Mouse (Mus musculus) left cerebral cortex, postnatal 4 days (tissue): ENCODE measurements at regions not wholly inside any gene's neighbourhood (a gene's known extent, or its start where the extent isn't known, plus 50 kb on each side); places are given as distances from the start of the nearest gene placed in this dataset.
A peak's percentile ranks its signal among the peaks of the same experiment; 100 is the strongest.

ENCODE experiments used
- DNase-seq: peaks from one replicate; pipeline ENCODE4 v3.0.0-alpha.2; 2022
- intact Hi-C: fragments of 180-260 bp; cut with DNase I; formaldehyde crosslinking; loops from one replicate; pipeline ENCODE4 v1.15.1; 2025

DNA sequence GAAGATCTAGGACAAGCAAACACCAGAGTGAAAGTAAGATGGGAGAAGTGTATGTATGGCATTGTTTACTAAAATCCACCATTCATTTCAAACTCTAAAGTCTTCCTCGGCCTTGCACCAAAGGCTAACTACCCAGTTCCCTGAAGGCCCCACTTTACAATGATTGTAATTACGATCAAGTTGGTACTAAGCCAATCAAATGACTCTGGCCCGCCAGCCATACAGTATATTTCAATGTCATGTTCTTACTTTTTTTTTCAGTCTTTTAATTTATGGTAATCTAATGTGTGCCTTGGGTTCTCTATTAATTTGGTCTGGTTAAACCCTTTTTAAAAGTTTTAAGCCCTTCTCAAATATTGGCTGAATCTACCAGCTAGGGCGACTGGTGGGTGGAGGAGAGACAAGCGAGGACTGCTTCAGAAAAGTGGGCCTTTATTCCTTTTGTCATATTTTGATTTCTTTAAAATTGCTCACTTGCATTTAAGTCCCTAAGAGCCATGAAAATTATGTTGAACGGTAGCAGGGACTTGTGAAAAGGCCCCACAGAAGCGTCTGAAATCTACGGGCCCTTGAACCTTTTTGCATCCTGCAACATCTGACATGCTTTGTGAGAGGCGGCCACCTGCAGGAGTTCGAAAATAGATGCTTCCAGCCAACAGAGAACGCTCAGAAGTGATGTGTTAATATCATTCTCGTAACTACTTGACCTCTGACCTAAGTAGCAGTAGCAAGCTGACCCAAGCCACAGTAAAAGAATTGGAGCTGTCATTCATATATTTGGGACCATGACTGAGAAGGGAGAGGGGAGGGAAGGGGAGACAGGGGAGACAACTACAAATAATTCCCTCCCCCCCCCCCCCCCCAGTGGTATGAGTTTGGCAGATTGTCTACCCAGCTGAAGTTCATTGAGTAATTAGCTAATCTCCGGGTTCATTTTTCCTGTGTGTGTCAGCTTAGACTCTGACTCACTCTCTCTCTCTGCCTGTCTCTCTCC lies 197.2 kb downstream of the Cdca7 start:
- intact Hi-C loops = no loop called here
- DNase-seq = no peak

DNA sequence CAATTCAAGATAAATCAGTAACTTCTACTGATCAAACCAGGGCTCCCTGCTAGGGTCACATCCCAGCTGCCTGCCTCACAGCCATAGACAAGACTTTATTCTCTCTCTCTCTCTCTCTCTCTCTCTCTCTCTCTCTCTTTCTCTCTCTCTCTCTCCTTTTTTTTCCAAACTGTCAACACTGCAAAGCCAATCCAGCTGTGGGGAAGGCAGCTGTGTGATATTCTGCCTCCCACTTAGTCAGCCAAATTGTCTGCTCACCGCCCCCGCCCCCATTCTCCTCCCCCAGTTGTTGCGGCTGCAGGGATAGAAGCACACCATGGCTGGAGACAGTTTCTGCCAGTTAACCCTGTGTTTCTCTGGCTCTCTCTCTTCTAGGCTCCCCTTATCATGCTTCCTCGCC lies 198.3 kb downstream of the Cdca7 start:
- intact Hi-C loops = no loop called here
- peak; percentile 7 for DNase-seq

DNA sequence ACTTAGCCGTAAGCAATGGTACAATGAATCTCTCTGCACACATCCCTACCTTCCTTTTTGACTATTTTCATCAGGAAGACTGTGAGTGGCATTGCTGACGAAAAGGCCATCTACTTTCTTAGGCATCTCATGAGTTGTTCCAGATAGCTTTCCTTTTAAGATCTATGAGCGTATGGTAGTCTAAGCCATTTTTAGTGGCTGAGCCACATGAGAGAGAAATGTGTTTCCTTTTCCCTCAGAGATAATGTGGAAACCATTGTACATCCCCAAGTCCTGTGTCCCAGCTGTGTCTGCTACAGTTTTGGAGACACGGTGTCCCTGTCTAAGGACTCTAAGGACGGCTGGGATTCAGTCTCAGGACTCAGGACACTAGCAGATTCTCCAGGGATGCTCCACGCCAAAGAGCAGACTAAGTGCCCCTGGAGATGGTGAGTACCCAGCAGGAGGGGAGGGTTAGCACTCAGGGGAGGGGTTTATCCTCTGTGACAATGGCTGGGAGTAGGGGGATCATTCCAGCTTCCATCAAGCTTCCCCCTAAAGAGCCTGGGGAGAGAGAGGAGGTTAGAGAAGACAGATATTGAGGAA lies 199.0 kb downstream of the Cdca7 start:
- DNase-seq = no peak
- intact Hi-C loops = no loop called here

DNA sequence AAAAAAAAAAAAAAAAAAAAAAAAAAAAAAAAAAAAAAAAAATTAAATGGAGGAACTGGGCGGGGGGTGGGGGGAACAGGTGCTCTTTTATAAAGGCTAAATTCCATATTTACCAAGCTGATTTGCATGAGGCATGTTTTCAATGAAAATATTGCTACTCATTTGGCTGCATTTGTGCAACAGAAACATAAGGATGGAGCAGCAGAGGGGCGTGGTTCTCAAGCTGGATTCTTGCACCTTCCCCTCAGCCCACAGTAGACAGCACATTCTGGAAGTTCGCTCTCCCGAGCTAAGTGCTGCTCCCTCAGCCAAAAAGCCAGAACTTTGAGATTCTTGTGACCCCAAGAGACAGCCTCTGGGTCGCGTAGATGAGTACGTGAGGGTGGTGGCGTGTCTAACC lies 201.8 kb downstream of the Cdca7 start:
- no peak for DNase-seq
- intact Hi-C loops = no loop called here

DNA sequence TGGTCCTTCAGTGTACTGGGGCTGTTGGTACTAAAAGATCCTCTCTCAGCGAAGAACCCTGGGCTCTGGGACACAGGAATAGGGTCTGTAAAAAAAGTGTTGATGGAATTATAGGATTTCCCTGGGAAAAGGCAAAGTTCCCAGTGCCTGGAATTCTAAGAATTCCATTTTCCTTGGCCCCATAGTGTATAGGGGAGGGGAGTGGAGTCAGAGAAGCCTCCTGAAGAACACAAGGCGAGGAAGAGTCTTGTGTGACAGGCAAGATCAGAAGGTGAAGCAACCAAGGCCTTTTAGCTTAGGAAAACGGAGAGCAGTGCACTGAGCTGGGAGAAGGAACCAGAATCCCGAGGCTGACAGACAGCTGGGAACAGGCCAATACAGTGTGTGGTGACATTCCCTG lies 212.1 kb downstream of the Cdca7 start:
- intact Hi-C loops = no loop called here

DNA sequence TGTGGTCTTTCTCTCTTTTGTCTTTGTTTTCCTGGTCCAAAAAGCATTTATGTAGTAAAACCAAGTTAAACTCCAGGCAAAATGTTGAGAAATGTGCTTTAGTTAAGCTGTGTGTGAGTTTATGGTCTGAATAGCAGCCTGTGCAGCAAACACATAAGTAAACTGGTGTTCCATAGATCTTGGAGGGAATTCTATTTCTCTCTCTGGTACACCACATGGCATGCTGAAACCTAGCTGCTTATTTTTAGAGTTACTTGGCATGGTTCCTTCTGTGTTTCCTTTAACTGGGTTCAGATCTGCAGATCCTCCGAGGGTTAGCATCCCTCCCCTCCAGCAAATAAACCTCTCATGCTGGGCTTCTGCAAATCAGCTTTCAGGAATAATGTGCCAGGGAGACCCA lies 225.1 kb downstream of the Cdca7 start:
- DNase-seq = no peak
- intact Hi-C loops = no loop called here

More for the DNA sequence above, 212.1 kb downstream of the Cdca7 start:
- no peak for DNase-seq

DNA sequence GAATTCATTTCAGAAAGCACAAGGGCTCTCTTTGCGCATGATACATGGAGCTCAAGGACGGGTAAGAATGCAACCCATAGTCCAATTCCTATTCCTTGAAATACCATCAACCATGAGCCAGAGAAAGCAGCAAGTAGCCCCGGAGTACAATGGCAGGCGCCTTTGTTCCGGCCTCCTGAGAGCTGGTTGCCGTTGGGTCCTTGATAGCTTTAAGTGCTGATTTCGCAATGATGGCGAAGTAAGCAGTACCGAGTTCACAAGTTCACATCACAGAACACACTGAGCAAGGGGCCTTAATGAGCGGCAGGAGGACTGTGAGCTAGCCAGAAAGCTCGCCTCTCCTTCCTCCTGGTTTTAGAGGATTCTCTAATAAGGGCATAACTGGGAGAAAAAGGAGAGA lies 227.3 kb downstream of the Cdca7 start:
- intact Hi-C loops = no loop called here
- no peak for DNase-seq

DNA sequence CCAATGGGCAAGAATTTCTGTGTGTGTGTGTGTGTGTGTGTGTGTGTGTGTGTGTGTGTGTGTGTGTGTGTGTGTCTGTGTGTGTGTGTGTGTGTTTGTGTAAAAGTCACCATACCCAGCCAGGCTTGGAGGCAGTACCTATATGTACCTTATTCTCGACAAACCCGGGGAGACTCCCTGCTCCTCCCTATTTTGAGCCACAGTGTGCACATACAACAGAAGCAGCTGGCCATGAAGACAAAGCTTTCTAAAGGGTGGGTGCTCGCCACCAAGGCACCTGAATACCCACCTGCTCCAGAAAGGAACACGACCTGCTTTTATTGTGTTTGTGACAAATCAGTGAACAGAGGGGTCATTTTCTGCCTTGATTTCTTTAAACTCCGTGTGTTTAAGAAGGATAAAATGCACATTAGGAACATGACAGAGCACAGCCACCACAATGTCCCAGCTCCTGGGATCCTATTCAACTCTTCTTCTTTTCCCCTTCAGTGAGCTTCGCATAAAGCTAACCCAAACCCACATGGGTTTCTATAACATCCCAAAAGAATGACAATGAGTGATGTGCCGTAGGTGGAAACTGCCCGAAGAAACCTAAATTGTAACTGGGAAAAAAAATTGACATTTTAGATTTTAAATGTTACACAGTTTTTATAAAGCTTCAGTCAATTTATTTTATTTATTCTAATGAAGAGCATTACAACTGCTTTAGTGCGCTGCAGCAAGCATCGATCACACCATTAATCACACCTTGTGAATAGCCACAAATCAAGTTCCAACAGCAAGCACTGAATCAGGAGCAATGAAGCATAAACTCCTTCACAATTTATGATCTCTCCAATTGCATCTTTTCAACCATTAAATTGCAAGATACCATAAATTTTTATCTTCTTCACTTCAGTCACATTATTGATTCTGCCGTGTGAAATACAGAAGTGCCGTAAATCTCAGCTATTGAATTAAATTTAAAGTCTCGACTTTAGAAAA lies 232.0 kb downstream of the Cdca7 start:
- DNase-seq = no peak
- intact Hi-C loops = no loop called here

DNA sequence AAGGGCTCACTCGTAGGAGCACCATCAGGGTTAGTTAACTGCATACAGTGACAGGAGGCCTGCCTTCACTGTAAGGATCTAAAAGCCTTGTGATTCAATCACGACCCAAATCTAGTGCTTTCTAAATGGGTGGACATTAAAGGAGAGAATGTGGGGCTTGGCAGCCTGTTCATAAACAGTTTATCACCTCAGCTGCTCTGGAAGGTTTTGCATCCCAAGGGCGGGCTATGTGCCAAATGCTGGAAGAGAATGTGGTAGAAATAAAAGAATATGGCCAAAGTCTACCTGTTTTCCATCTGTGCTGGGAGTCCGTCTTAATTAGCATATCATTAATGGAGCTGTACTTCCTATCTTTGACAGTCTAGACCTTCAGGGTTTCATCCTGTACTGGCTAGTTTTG lies 241.0 kb downstream of the Cdca7 start:
- DNase-seq = peak; percentile 18
- intact Hi-C loops = no loop called here

DNA sequence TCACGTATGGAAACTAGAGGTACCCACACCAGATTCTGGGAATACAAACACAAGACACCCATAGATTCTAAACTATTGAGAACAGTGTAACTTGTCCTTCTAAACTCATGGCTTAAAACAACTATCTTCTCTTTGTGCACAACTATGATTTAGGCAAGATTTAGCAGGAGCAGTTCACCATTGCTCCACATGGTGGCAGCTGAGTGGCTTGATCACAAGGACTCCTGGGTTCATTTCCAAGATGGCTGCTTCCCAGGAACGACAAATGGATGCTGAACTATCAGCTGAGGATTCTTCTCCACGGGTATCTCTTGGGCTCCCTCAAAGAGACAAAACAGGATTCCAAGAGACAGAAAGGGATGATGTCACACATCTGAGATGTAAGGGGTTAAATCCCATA lies 251.5 kb downstream of the Sp3 start:
- intact Hi-C loops = no loop called here
- DNase-seq = peak; percentile 67

DNA sequence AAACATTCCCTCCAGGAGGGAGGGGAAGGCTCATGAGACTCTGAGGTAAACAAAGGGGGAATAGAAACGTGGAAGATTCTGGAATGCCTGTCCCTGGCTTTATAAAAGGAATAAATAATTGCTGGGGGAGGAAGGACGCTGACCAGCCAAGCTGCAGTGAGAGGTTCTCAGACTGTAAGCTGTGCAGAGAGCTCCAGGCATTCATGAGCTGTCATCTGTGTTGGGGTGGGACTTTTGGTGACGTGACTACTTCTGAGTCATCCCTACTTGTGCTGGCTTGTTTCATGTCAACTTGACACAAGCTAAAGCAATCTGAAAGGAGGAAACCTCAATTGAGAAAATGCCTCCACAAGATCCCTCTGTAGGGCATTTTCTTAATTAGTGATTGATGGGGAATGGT lies 246.9 kb downstream of the Sp3 start:
- intact Hi-C loops = no loop called here
- no peak for DNase-seq

DNA sequence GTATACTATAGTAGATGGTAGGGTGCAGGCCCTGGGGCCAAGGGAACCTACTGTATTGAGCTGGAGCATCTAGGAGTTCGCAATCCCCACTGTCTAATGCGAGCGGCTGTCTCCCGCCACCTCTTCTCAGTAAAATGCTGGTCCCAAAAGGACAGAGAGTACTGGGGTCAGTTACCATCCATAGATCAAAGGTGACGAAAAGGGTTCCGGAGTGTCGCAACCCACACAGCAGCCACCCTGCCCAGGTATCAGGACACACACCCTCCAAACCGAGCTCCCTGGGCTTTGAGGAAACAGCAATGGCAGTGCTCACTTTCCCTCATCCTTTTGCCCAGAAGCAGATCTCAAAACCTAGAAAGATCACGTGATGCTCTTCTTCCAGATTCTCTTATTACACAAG lies 245.2 kb downstream of the Sp3 start:
- intact Hi-C loops = no loop called here

DNA sequence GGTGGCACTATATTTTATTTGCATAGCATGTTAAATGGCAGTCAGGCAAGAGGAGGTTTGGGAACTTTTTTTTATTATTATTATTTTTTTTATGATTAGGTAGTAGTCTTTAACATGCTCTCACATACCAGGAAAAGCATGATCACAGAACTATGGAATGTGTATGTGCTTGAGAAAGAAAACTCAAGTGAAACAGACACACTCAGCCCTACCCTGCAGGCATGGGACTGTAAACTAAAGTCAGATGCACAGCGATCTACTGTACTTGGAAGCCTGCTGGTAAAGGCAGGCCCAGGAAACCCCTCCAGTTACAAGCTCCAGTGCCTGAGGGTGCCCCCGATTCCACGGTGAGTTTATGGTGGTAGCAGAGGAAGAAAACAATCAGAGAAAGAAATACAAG lies 243.6 kb downstream of the Sp3 start:
- intact Hi-C loops = no loop called here
- no peak for DNase-seq

More for the DNA sequence above, 245.2 kb downstream of the Sp3 start:
- no peak for DNase-seq

DNA sequence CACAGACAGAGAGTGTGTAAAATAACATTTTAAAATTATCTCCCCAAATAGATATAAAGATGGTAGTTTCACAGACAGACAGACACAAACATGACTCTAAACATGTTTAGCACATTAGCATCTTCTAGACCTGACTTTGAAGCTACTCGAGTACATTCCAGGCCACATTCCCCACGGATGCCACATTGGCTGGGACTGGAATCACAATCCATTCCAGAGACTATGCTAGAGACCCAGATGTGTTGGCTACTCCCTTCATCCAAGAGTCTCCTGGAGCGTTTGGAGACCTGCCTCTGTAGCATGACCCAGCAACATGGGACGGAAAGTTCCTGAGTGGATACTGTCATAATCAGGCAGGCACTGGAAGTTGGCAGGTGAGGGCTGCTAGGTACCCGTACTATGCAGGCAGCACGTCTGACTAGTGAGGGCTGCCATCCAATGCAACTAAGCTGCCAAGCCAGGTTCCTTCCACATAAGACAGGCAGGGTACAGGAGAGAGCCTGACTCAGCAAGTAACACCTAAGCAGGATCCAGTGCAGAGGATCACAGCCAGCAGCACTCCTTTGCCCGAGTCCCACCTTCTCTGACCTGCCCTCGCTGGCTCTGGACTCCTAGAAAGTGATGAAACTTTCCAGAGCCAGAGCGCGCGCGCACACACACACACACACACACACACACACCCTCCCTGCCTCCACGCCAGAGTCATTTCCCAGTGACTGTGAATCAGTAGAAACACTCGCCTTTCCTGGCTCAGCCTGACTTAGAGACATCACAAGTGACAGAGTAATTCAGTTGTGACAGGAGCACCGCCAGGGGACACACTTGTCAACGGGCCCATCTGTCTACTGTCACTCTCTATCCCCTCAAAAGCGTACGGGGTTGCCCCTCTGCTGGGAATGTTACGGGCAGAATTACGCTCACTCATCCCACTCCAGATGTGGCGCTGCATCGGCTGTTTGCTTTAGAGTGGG lies 239.6 kb downstream of the Sp3 start:
- DNase-seq = peak; percentile 75
- intact Hi-C loops = no loop called here

DNA sequence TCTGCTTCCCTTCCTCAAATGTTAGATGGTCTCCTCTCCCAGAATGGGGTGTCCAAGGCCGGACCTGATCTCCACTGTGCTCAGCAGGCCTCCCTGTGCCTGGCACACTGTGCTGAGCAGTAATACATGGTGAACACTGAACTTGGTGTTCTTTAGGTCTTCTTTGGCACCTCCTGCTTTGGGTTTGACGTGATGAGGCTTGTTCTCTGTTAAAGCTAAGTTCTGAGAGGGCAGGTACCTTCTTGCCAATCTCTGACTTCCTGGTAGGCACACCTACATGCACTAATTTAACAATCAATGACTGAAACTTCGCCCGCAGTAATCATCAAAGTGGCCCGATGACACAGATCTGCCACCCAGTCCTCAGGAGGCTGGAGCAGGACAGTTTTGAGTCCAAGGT lies 238.5 kb downstream of the Sp3 start:
- intact Hi-C loops = no loop called here
- no peak for DNase-seq

DNA sequence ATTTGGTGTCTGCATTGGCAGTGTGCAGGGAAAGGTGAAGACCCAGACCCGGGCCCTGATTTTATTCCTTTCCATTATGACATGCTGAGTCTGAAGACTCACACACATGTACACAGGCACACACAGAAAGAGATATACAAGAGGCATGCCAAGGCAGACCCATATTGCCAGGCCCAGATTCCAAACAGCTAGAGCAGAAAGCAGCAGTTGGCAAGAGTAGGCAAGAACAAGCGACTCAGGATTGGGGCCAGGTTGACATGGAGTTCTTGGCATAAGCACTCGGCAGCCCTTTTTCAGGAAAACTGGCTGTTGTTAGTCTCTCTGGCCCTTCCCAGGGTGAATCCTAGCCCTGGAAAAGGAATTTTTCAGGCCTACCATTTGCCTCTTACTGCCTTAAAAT lies 236.6 kb downstream of the Sp3 start:
- intact Hi-C loops = no loop called here
- DNase-seq = peak; percentile 79

DNA sequence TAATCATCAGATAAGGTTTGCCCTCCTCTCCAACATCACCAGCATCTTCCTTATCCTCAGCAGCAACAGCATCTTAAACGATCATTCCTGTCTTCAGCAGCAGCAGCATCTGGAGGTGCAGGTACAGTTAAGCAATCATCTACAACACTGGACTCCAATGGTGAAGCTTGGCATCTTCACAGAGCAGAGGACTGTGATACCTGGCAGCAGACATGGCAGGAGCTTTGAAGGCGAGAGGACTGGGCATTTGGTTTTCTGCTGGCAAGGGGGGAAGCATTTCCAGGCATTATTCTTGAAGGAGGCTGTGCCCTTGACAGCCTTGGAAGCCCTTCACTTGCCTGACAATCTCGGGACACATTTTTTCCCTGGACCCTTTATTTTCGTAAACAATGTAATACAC lies 235.3 kb downstream of the Sp3 start:
- intact Hi-C loops = no loop called here
- no peak for DNase-seq

DNA sequence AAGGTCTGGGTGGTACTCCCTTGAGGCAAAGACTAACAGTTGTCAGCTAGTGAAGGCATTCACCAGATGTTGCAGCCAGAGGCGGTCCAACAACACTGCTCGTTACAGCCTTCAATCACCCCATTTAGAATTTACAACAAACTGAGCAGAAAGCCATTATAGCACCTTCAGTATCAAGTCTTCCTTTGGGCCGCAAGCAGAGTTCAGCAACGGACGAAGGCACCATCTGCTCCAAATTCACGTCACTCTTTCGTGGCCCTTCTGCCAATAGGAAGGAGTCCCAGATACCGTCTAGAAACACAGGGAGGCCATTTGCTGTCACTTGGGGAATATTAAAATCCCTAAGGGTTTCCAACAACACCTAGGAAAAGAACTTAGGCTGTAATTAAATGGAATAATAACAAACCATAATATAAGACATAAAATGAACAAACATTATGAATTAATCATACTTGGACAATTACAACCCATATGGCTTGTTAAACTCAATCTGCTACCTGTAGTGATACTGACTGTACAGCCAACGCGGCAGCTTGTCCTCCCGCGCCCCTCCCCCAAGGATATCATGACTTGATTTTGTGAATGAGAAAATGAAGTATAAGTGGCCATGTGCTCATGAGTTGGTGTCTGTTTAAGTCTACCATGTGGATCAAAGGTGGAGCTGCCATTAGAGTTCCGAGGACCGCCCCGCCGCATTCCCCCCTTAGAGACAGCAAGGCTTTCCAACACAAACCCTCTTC lies 233.6 kb downstream of the Sp3 start:
- peak; percentile 65 for DNase-seq

DNA sequence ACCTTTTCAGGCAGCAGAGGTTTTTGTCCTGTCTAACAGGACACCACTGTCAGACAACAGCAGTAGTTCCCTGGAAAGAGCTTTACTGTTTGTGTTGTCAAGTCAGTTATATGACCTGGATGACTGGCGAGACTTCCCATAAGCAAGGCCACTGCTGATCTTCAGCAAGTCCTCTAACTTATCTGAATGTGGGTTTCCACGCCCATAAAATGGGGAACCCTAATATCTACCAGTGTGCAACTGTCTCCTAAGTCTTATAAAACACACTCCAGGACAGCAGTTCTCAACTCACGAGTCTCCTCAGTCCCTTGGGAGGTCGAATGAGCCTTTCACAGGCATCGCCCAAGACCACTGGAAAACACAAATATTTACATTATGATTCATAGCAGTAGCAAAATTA lies 232.9 kb downstream of the Sp3 start:
- intact Hi-C loops = no loop called here
- DNase-seq = no peak

More for the DNA sequence above, 233.6 kb downstream of the Sp3 start:
- intact Hi-C loops = no loop called here
